Mouse (Mus musculus): Measurements from ENCODE around the gene Itih2. TPM values are rescaled to one million over a fixed set of nuclear protein-coding genes. Genes with fewer than 3 reads are reported as not detected.
A peak's percentile ranks its signal among the peaks of the same experiment; 100 is the strongest.

Itih2 gene
- polyA plus RNA-seq, 1 experiment = 0.02 TPM

DNA sequence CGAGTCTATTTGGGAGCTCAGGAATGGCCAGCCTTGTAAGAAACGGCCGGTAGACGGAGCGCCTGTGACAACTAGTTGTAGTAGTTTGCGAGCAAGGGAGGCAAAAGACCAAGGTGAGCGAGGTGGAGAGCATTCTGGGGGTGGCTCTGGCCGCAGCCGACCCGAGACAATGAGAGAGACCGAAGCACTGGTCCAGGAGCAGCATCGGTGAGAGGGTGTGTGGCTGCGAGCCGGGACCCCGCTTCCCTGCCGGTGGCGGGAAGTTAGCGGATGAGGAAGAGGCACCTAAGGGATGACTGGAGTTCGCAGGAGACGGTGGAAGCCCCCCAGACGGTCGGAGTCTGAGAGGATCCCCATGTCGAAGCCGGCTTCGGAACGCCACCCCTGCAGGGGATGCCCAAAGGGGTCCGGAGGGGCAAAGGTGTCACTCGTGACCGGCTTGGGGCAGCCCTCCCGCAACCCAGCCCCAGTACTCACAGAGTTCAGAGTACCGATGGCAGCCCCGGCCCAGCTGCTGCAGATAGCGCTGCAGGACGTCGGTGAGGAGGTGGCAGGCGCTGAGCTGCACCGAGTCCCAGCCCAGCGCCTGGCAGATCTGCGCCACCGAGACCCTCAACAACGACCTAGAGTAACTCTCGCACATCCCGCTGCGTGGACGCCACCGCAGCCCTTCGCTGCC lies 83.3 kb downstream of the Itih2 start:
- H3ac ChIP-seq (ENCODE audit: control insufficient read depth, insufficient read length) = peak overlapping the region; percentile 18
- peaks cover 31% of the 10 kb centered on the region for H3K79me2 ChIP-seq (ENCODE audit: control insufficient read depth, insufficient read depth)
- TF ChIP-seq MAX (IDR thresholded peaks at IDR 0.05; ENCODE audit: low read depth) (no peak), TCF3 (IDR thresholded peaks at IDR 0.05; ENCODE audit: insufficient read length, low read depth) (no peak), TCF12 (IDR thresholded peaks at IDR 0.05; ENCODE audit: insufficient read depth, poor library complexity, severe bottlenecking) (no peak), CEBPB (IDR thresholded peaks at IDR 0.05; ENCODE audit: insufficient read depth, poor library complexity, severe bottlenecking) (no peak), SRF (IDR thresholded peaks at IDR 0.05; ENCODE audit: control insufficient read depth, insufficient read length, low read depth) (no peak), USF1 (IDR thresholded peaks at IDR 0.05; ENCODE audit: low read depth) (no peak), E2F4 (IDR thresholded peaks at IDR 0.05; ENCODE audit: insufficient read depth) (no peak), MYOG (IDR thresholded peaks at IDR 0.05; ENCODE audit: control insufficient read depth in 1 of 3, insufficient read depth in 1 of 3, insufficient read length in 2 of 3, low read depth in 2 of 3) (no peak), POLR2AphosphoS2 (IDR thresholded peaks at IDR 0.05; ENCODE audit: insufficient read length, low read depth) (no peak)
- no peaks in the 10 kb centered on the region for H3K36me3 ChIP-seq (ENCODE audit: control insufficient read depth, insufficient read depth)
- H3K4me2 ChIP-seq (ENCODE audit: low read depth) = peak overlapping the region; percentile 83
- H3K27me3 ChIP-seq (ENCODE audit: control insufficient read depth, insufficient read depth, insufficient read length) = no peaks in the 10 kb centered on the region
- peak overlapping the region; percentile 86 for H3K4me3 ChIP-seq

Other genes with a start within 250 kb of the Itih2 start
- not detected for gene 9230102O04Rik, start 241.9 kb downstream of the Itih2 start, polyA plus RNA-seq (2012; fragmentation: generic; extraction: Trizol)
- 3.7 TPM for gene Gata3, start 241.4 kb downstream of the Itih2 start, polyA plus RNA-seq (2012; fragmentation: generic; extraction: Trizol)
- 6.6 TPM for gene Taf3, start 82.8 kb downstream of the Itih2 start, polyA plus RNA-seq (2012; fragmentation: generic; extraction: Trizol)
- gene Atp5c1, start 50.9 kb downstream of the Itih2 start, polyA plus RNA-seq (2012; fragmentation: generic; extraction: Trizol) = 593 TPM
- gene Kin, start 50.8 kb downstream of the Itih2 start, polyA plus RNA-seq (2012; fragmentation: generic; extraction: Trizol) = 7.2 TPM
- not detected for gene Itih5, start 22.2 kb upstream of the Itih2 start, polyA plus RNA-seq (2012; fragmentation: generic; extraction: Trizol)
- gene Sfmbt2, start 239.1 kb upstream of the Itih2 start, polyA plus RNA-seq (2012; fragmentation: generic; extraction: Trizol) = 0.19 TPM

All from myocyte (in vitro differentiated cells).